Mouse (Mus musculus): ENCODE measurements around the gene Slc39a11. TPM values are rescaled to one million over a fixed set of nuclear protein-coding genes. Genes with fewer than 3 reads are reported as not detected.
A peak's percentile ranks its signal among the peaks of the same experiment; 100 is the strongest.
"Not testable (repeated sequence)": the region's sequence is repeated elsewhere in the genome, so short reads cannot be mapped to it uniquely, and the experiment has no call there.

The Slc39a11 gene
- polyA plus RNA-seq, 1 experiment from 2014 or later = 33.9 TPM

GRCm38 (mm10) chr11:113568999-113569398, 80.9 kb downstream of the Slc39a11 start:
- H3K4me2 ChIP-seq = no peak overlapping the region
- no peak for ATAC-seq (replicated peaks)
- 86% methylated on average over 1 of the region's 1 CpGs for WGBS

GRCm38 (mm10) chr11:113567926-113568325, 82.0 kb downstream of the Slc39a11 start:
- not testable (repeated sequence) for H3K4me3 ChIP-seq; ATAC-seq (replicated peaks); H3K27ac ChIP-seq; H3K9ac ChIP-seq; H3K27me3 ChIP-seq (replicated peaks); H3K36me3 ChIP-seq (replicated peaks); H3K9me3 ChIP-seq; H3K4me2 ChIP-seq
- WGBS = 95% methylated on average over 2 of the region's 2 CpGs
- peaks cover 25% of the 10 kb centered on the region for H3K4me1 ChIP-seq

More at GRCm38 (mm10) chr11:113568999-113569398, 80.9 kb downstream of the Slc39a11 start:
- Histone ChIP-seq H3K27ac (no peak overlapping the region), H3K9ac (no peak overlapping the region), H3K9me3 (no peaks in the 10 kb centered on the region), H3K4me1 (peaks cover 29% of the 10 kb centered on the region), H3K4me3 (no peak overlapping the region), H3K36me3 (replicated peaks) (no peaks in the 10 kb centered on the region), H3K27me3 (replicated peaks) (no peaks in the 10 kb centered on the region)

- WGBS = 9% methylated on average over 34 of the region's 34 CpGs
- peak overlapping the region; percentile 68 for H3K9ac ChIP-seq
- peak; percentile 84 for ATAC-seq (replicated peaks)
- H3K27me3 ChIP-seq (replicated peaks) = no peaks in the 10 kb centered on the region
- no peaks in the 10 kb centered on the region for H3K36me3 ChIP-seq (replicated peaks)
- H3K9me3 ChIP-seq = no peaks in the 10 kb centered on the region
- peaks cover 17% of the 10 kb centered on the region for H3K4me1 ChIP-seq
- peak overlapping the region; percentile 62 for H3K4me3 ChIP-seq
- H3K27ac ChIP-seq = no peak overlapping the region
- H3K4me2 ChIP-seq = peak overlapping the region; percentile 89
Observed at GRCm38 (mm10) chr11:113565006-113565995, 84.6 kb downstream of the Slc39a11 start.

GRCm38 (mm10) chr11:113562326-113562725, 87.6 kb downstream of the Slc39a11 start:
- H3K4me1 ChIP-seq = peaks cover 21% of the 10 kb centered on the region
- no peaks in the 10 kb centered on the region for H3K36me3 ChIP-seq (replicated peaks)
- no peak overlapping the region for H3K4me2 ChIP-seq
- no peak overlapping the region for H3K27ac ChIP-seq
- H3K9ac ChIP-seq = no peak overlapping the region
- H3K9me3 ChIP-seq = no peaks in the 10 kb centered on the region
- WGBS = 89% methylated on average over 8 of the region's 8 CpGs
- H3K27me3 ChIP-seq (replicated peaks) = no peaks in the 10 kb centered on the region
- ATAC-seq (replicated peaks) = no peak
- no peak overlapping the region for H3K4me3 ChIP-seq

GRCm38 (mm10) chr11:113560150-113560549, 89.7 kb downstream of the Slc39a11 start:
- no peaks in the 10 kb centered on the region for H3K27me3 ChIP-seq (replicated peaks)
- no peak for ATAC-seq (replicated peaks)
- H3K27ac ChIP-seq = no peak overlapping the region
- H3K9ac ChIP-seq = no peak overlapping the region
- H3K4me1 ChIP-seq = peaks cover 13% of the 10 kb centered on the region
- H3K4me3 ChIP-seq = no peak overlapping the region
- H3K36me3 ChIP-seq (replicated peaks) = no peaks in the 10 kb centered on the region
- H3K9me3 ChIP-seq = no peaks in the 10 kb centered on the region
- H3K4me2 ChIP-seq = no peak overlapping the region
- 91% methylated on average over 4 of the region's 4 CpGs for WGBS

- Histone ChIP-seq H3K9me3 (no peaks in the 10 kb centered on the region), H3K4me1 (peaks cover 14% of the 10 kb centered on the region), H3K27me3 (replicated peaks) (no peaks in the 10 kb centered on the region), H3K27ac (no peak overlapping the region), H3K4me2 (no peak overlapping the region), H3K4me3 (no peak overlapping the region), H3K9ac (no peak overlapping the region), H3K36me3 (replicated peaks) (no peaks in the 10 kb centered on the region)
- no peak for ATAC-seq (replicated peaks)
- 47% methylated on average over 12 of the region's 12 CpGs for WGBS
Observed at GRCm38 (mm10) chr11:113558505-113558904, 91.4 kb downstream of the Slc39a11 start.

- H3K4me2 ChIP-seq = no peak overlapping the region
- no peak overlapping the region for H3K4me3 ChIP-seq
- no peak for ATAC-seq (replicated peaks)
- H3K27me3 ChIP-seq (replicated peaks) = no peaks in the 10 kb centered on the region
- H3K9me3 ChIP-seq = no peaks in the 10 kb centered on the region
- H3K27ac ChIP-seq = no peak overlapping the region
- H3K9ac ChIP-seq = no peak overlapping the region
- 87% methylated on average over 12 of the region's 12 CpGs for WGBS
- H3K36me3 ChIP-seq (replicated peaks) = no peaks in the 10 kb centered on the region
- peaks cover 24% of the 10 kb centered on the region for H3K4me1 ChIP-seq
Observed at GRCm38 (mm10) chr11:113556142-113556541, 93.7 kb downstream of the Slc39a11 start.

- WGBS = 90% methylated on average over 7 of the region's 7 CpGs
Observed at GRCm38 (mm10) chr11:113554701-113555360, 95.0 kb downstream of the Slc39a11 start.

GRCm38 (mm10) chr11:113554194-113554593, 95.7 kb downstream of the Slc39a11 start:
- Histone ChIP-seq H3K27me3 (replicated peaks) (no peaks in the 10 kb centered on the region), H3K4me3 (no peak overlapping the region), H3K9ac (no peak overlapping the region), H3K4me2 (no peak overlapping the region), H3K4me1 (peaks cover 22% of the 10 kb centered on the region), H3K27ac (peak overlapping the region; percentile 64), H3K36me3 (replicated peaks) (no peaks in the 10 kb centered on the region), H3K9me3 (no peaks in the 10 kb centered on the region)
- WGBS = 74% methylated on average over 7 of the region's 7 CpGs
- no peak for ATAC-seq (replicated peaks)

More at GRCm38 (mm10) chr11:113554701-113555360, 95.0 kb downstream of the Slc39a11 start:
- Histone ChIP-seq H3K9ac (no peak overlapping the region), H3K36me3 (replicated peaks) (no peaks in the 10 kb centered on the region), H3K4me1 (peaks cover 24% of the 10 kb centered on the region), H3K27ac (peak overlapping the region; percentile 64), H3K4me3 (no peak overlapping the region), H3K4me2 (no peak overlapping the region), H3K27me3 (replicated peaks) (no peaks in the 10 kb centered on the region), H3K9me3 (no peaks in the 10 kb centered on the region)
- no peak for ATAC-seq (replicated peaks)

- Histone ChIP-seq H3K4me3 (no peak overlapping the region), H3K4me1 (peaks cover 20% of the 10 kb centered on the region), H3K27ac (peak overlapping the region; percentile 64), H3K9ac (no peak overlapping the region), H3K27me3 (replicated peaks) (no peaks in the 10 kb centered on the region), H3K36me3 (replicated peaks) (no peaks in the 10 kb centered on the region), H3K9me3 (no peaks in the 10 kb centered on the region), H3K4me2 (no peak overlapping the region)
- 70% methylated on average over 13 of the region's 13 CpGs for WGBS
- peak; percentile 47; the same call in 1 of the 2 replicates for ATAC-seq (replicated peaks)
Observed at GRCm38 (mm10) chr11:113553605-113554004, 96.3 kb downstream of the Slc39a11 start.

GRCm38 (mm10) chr11:113552539-113552938, 97.3 kb downstream of the Slc39a11 start:
- Histone ChIP-seq H3K4me2 (no peak overlapping the region), H3K9me3 (no peaks in the 10 kb centered on the region), H3K36me3 (replicated peaks) (no peaks in the 10 kb centered on the region), H3K9ac (no peak overlapping the region), H3K4me1 (peaks cover 20% of the 10 kb centered on the region), H3K27me3 (replicated peaks) (no peaks in the 10 kb centered on the region), H3K4me3 (no peak overlapping the region), H3K27ac (no peak overlapping the region)
- ATAC-seq (replicated peaks) = no peak
- 55% methylated on average over 10 of the region's 10 CpGs for WGBS

- H3K36me3 ChIP-seq (replicated peaks) = no peaks in the 10 kb centered on the region
- no peaks in the 10 kb centered on the region for H3K9me3 ChIP-seq
- H3K27ac ChIP-seq = no peak overlapping the region; the same call in 1 of the 2 replicates
- H3K27me3 ChIP-seq (replicated peaks) = no peaks in the 10 kb centered on the region
- H3K4me1 ChIP-seq = no peaks in the 10 kb centered on the region
- H3K4me2 ChIP-seq = no peak overlapping the region
- ATAC-seq (replicated peaks) = no peak
- H3K4me3 ChIP-seq = no peak overlapping the region
- 63% methylated on average over 11 of the region's 11 CpGs for WGBS
- H3K9ac ChIP-seq = no peak overlapping the region
Observed at GRCm38 (mm10) chr11:113546217-113546877, 103.5 kb downstream of the Slc39a11 start.
